Mouse (Mus musculus) adrenal gland, adult 2 months (tissue): ENCODE results near the gene Mgea5. TPM values are rescaled to one million over a fixed set of nuclear protein-coding genes. Genes with fewer than 3 reads are reported as not detected.
A peak's percentile ranks its signal among the peaks of the same experiment; 100 is the strongest.

Experiments
- DNase-seq: peaks from one replicate; pipeline ENCODE4 v3.0.0; 2021
- polyA plus RNA-seq: library from polyadenylated mRNA; depleted of rRNA; stranded (reverse); fragments of >200 nt; gene quantifications from 2 replicates; pipeline ENCODE4 v1.2.3, GENCODE M21; 2012
- total RNA-seq, 2 experiments: library from RNA; stranded (reverse); gene quantifications; 2 replicates each; pipeline ENCODE4 v1.2.3; 2021

Mgea5 gene
- total and polyA plus RNA-seq, 3 experiments, result 8.2 to 85.1 (median 55.8) TPM

GRCm38 (mm10) chr19:45796061-45796556 is 12.5 kb upstream of the Mgea5 start:
- DNase-seq, result no peak

- no peak for DNase-seq
These were observed 11.8 kb upstream of the Mgea5 start for GRCm38 (mm10) chr19:45795406-45795944.

- no peak for DNase-seq
These were observed 11.1 kb upstream of the Mgea5 start for GRCm38 (mm10) chr19:45794718-45795117.

- no peak for DNase-seq
These were observed 8.8 kb upstream of the Mgea5 start for GRCm38 (mm10) chr19:45792404-45792803.

GRCm38 (mm10) chr19:45789888-45790874 is 6.5 kb upstream of the Mgea5 start:
- no peak for DNase-seq

- no peak for DNase-seq
These were observed 5.7 kb upstream of the Mgea5 start for GRCm38 (mm10) chr19:45789365-45789764.

GRCm38 (mm10) chr19:45788337-45788736 is 4.7 kb upstream of the Mgea5 start:
- DNase-seq, result no peak

GRCm38 (mm10) chr19:45787450-45787849 is 3.8 kb upstream of the Mgea5 start:
- no peak for DNase-seq

- no peak for DNase-seq
These were observed 1.8 kb upstream of the Mgea5 start for GRCm38 (mm10) chr19:45785470-45785869.

GRCm38 (mm10) chr19:45783933-45784576 is 418 bp upstream of the Mgea5 start:
- peak; percentile 16 for DNase-seq

- peak; percentile 88 for DNase-seq
These were observed 1.2 kb downstream of the Mgea5 start for GRCm38 (mm10) chr19:45782315-45783001.

- DNase-seq, result no peak
These were observed 2.0 kb downstream of the Mgea5 start for GRCm38 (mm10) chr19:45781676-45782075.

GRCm38 (mm10) chr19:45780350-45780915 is 3.2 kb downstream of the Mgea5 start:
- no peak for DNase-seq

- DNase-seq, result no peak
These were observed 8.2 kb downstream of the Mgea5 start for GRCm38 (mm10) chr19:45775486-45775885.

GRCm38 (mm10) chr19:45771501-45771900 is 12.1 kb downstream of the Mgea5 start:
- DNase-seq, result no peak

GRCm38 (mm10) chr19:45760810-45761209 is 22.8 kb downstream of the Mgea5 start:
- DNase-seq, result no peak

- DNase-seq, result no peak
These were observed 25.0 kb downstream of the Mgea5 start for GRCm38 (mm10) chr19:45758671-45759070.

- no peak for DNase-seq
These were observed 30.1 kb downstream of the Mgea5 start for GRCm38 (mm10) chr19:45753551-45753950.

- no peak for DNase-seq
These were observed 31.8 kb downstream of the Mgea5 start for GRCm38 (mm10) chr19:45751881-45752280.

- DNase-seq, result peak; percentile 91
These were observed 34.2 kb downstream of the Mgea5 start, which contains the start of gene Npm3 for GRCm38 (mm10) chr19:45749243-45750043. TSS of gene Npm3 (minus strand) at chr19:45749591.
